Mouse (Mus musculus) brain, embryonic 14.5 days (tissue): ENCODE results near the gene Bpifa3. TPM values are rescaled to one million over a fixed set of nuclear protein-coding genes. Genes with fewer than 3 reads are reported as not detected.
"Not testable (repeated sequence)": the region's sequence is repeated elsewhere in the genome, so short reads cannot be mapped to it uniquely, and the experiment has no call there.

ENCODE experiments used
- DNase-seq: peaks from one replicate; pipeline ENCODE4 v3.0.0-alpha.2; 2011; ENCODE audit warnings: low read depth
- CTCF ChIP-seq: fragments of 200-500 bp; IDR thresholded peaks from 2 replicates; pipeline ENCODE4 v1.5.1; 2012; ENCODE audit warnings: inconsistent platforms, mild to moderate bottlenecking, moderate library complexity, borderline replicate concordance; ENCODE audit not compliant: insufficient read depth, insufficient read length; ENCODE audit errors: extremely low read depth
- POLR2A ChIP-seq: fragments of 200-500 bp; IDR thresholded peaks from 2 replicates; pipeline ENCODE4 v1.6.1; 2012; ENCODE audit warnings: mild to moderate bottlenecking, inconsistent platforms, borderline replicate concordance; ENCODE audit not compliant: poor library complexity, insufficient read depth, insufficient read length, severe bottlenecking; ENCODE audit errors: extremely low read depth
- polyA plus RNA-seq: library from polyadenylated mRNA; depleted of rRNA; stranded (reverse); fragments of >200 nt; gene quantifications from 2 replicates; pipeline ENCODE4 v1.2.3, GENCODE M21; 2012; rRNA removed

Bpifa3 gene
- not detected in 2 replicates for polyA plus RNA-seq

GRCm38 (mm10) chr2:154130120-154130519 lies at the start of gene Bpifa3:
Gene Bpifa3 (plus strand): TSS chr2:154130336.
- TF ChIP-seq CTCF = no peak
- TF ChIP-seq POLR2A = no peak
- no peak for DNase-seq

- TF ChIP-seq CTCF (peak; percentile 21; the same call in 1 of the 2 replicates), POLR2A (no peak)
- peak; percentile 1 for DNase-seq
Observed at GRCm38 (mm10) chr2:154097734-154098133, 32.4 kb upstream of the Bpifa3 start.

GRCm38 (mm10) chr2:154117381-154117780 lies 12.8 kb upstream of the Bpifa3 start:
- DNase-seq = no peak
- TF ChIP-seq CTCF = no peak
- no peak for TF ChIP-seq POLR2A

DNA sequence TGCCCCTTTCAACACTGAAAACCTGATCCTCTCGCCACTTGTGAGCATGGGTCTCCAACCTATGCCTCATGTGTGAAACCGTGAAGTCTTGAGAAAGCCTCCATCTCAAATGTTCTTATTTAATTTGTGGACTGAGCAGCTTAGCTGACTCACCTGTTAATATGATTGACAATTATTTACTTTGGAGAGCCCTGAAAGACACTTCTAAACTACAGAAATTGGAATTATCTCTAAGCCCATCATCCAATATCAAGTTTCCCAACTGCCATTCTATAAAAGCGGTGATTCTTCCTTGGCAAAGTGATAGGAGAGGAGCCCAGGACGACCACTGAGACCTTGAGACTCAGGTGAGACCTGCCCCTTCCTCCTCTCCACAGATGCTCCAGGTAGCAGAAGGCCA lies 12.4 kb downstream of the Bpifa3 start, which contains the start of gene Bpifa1:
Gene Bpifa1, plus strand, starts transcription at position 301 of the 400 bp plus-strand sequence.
- TF ChIP-seq POLR2A (no peak), CTCF (no peak)

DNA sequence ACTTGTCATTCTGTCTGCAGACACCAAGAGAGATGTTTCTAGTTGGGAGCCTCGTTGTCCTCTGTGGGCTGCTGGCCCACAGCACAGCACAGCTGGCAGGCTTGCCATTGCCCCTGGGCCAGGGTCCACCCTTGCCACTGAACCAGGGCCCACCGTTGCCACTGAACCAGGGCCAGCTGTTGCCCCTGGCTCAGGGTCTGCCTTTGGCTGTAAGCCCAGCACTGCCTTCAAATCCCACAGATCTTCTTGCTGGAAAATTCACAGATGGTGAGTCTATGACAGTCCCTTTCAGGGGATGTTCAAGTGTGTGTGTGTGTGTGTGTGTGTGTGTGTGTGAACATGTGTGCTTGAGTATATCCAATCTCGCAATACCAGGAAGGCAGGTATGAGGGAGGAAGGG lies 13.6 kb downstream of the Bpifa3 start:
- DNase-seq = peak; percentile 59
- no peak for TF ChIP-seq CTCF
- TF ChIP-seq POLR2A = no peak

More for the DNA sequence above, 12.4 kb downstream of the Bpifa3 start, which contains the start of gene Bpifa1:
- DNase-seq = no peak

GRCm38 (mm10) chr2:154147496-154147895 lies 17.4 kb downstream of the Bpifa3 start:
- DNase-seq = no peak
- TF ChIP-seq CTCF = no peak
- TF ChIP-seq POLR2A = no peak

- peak; percentile 64 for DNase-seq
- TF ChIP-seq CTCF (peak; percentile 69), POLR2A (no peak)
Observed at GRCm38 (mm10) chr2:154158433-154158832, 28.3 kb downstream of the Bpifa3 start.

DNA sequence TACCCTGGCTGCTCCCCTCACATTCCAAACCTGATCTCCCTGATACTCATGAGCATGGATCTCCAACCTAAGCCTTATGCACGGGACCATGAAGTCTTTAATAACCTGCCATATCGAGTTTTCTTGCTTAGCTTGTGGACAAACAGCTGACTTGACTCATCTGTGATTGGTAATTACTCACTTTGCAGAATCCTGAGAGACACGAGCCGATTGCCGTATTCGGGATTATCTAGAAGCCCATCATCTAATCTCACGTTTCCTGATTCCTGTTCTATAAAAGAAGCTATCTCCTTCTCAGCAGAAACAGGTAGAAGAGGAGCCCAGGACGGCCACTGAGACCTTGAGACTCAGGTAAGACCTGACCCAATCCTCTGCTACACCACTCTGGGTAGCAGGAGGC lies 32.2 kb downstream of the Bpifa3 start, which contains the start of gene Bpifa5:
Gene Bpifa5, plus strand, starts transcription at position 301 of the 400 bp plus-strand sequence.
- DNase-seq = no peak
- TF ChIP-seq POLR2A (no peak), CTCF (no peak)

DNA sequence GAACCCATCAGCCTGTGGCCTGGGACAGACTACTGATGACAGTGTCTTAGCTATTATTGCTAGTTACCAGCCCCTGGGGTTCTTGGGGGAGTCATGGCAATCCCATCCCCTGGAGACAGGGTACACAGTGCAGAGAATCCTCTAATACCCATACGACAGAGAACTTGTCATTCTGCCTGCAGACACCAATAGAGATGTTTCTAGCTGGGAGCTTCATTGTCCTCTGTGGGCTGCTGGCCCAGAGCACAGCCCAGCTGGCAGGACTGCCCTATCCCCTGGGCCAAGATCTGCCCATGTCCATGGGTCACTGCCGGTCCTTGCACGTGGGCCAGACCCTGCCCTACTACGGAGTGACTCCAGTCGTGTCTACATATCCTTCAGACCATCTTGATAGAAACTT lies 33.2 kb downstream of the Bpifa3 start:
- DNase-seq = no peak

GRCm38 (mm10) chr2:154169172-154169571 lies 39.0 kb downstream of the Bpifa3 start:
- no peak for DNase-seq
- no peak for TF ChIP-seq CTCF
- TF ChIP-seq POLR2A = no peak

More for the DNA sequence above, 33.2 kb downstream of the Bpifa3 start:
- TF ChIP-seq POLR2A (no peak), CTCF (no peak)

- TF ChIP-seq CTCF (no peak), POLR2A (no peak)
- no peak for DNase-seq
Observed at GRCm38 (mm10) chr2:154171621-154172020, 41.5 kb downstream of the Bpifa3 start.

DNA sequence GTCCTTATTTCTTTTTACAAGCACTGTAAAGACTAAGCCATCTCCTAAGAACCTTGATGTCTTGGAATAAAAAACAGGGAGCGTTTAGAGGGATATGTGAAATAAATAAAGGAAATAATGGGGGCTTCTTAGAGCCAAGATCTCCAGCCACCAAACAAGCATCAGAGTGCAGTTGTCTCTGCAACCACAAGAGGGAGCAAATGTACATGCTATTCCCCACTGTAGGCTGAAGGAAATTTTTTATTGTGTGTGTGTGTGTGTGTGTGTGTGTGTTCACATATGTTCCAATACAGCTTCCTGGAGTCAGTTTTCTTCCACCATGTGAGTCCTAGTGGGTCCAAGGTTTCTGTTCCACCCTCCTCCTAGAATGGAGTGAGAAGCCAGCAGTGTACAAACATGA lies 43.2 kb downstream of the Bpifa3 start:
- no peak for TF ChIP-seq POLR2A
- TF ChIP-seq CTCF = peak; percentile 72; the same call in 1 of the 2 replicates

DNA sequence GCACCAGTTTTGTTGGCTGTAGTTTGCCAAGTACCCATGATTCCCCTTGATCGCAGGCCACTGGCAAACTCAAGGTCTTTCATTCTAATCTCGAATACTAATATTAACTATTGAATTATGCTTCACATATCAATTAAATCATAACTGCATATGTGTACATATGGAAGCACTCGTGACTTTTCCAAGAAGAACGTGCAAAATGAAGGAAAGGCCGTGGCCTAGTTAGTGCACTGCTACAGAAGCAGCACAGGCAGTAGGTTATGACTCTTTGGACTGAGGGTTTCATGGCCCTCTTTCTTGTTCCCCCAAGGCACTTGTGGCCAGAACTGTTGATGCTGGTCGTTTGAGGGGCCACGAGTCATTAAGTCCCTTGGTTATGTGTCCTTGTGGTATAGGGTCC lies 51.8 kb downstream of the Bpifa3 start:
- DNase-seq = not testable (repeated sequence)

More for the DNA sequence above, 43.2 kb downstream of the Bpifa3 start:
- DNase-seq = peak; percentile 43

- DNase-seq = not testable (repeated sequence)
Observed at GRCm38 (mm10) chr2:154183061-154183460, 52.9 kb downstream of the Bpifa3 start.
